Mouse (Mus musculus) limb, embryonic 14.5 days (tissue): Measurements from ENCODE around the gene Pcgf5. TPM values are rescaled to one million over a fixed set of nuclear protein-coding genes. Genes with fewer than 3 reads are reported as not detected.

Experiments used
- ATAC-seq: fragments of 200-750 bp; cut with Nextera tagmentation; 2 replicates; pipeline ENCODE4 v1.8.0; 2017; ENCODE audit warnings: low read depth, moderate number of reproducible peaks, moderate TSS enrichment; ENCODE audit not compliant: low FRiP score
- DNase-seq: peaks from one replicate; pipeline ENCODE4 v3.0.0-alpha.2; 2015; ENCODE audit warnings: low spot score
- H3K27ac ChIP-seq: fragments of 300-500 bp; sonication (generic); replicated peaks from 2 replicates; pipeline ENCODE4 v1.5.1; 2014; ENCODE audit warnings: low read depth, mild to moderate bottlenecking, low read length, moderate library complexity, mixed read lengths
- H3K27me3 ChIP-seq: fragments of 300-500 bp; sonication (generic); 2 replicates; pipeline ENCODE4 v1.6.1; 2014; ENCODE audit warnings: low read length, mixed read lengths; ENCODE audit not compliant: control insufficient read depth, insufficient read depth
- H3K36me3 ChIP-seq: fragments of 300-500 bp; sonication (generic); 2 replicates; pipeline ENCODE4 v1.6.1; 2014; ENCODE audit warnings: mild to moderate bottlenecking, low read length, moderate library complexity, mixed read lengths; ENCODE audit not compliant: control insufficient read depth, insufficient read depth
- H3K4me1 ChIP-seq: fragments of 300-500 bp; sonication (generic); 2 replicates; pipeline ENCODE4 v1.6.1; 2014; ENCODE audit warnings: antibody characterized with exemption, low read length, mixed read lengths; ENCODE audit not compliant: control insufficient read depth, insufficient read depth
- H3K4me2 ChIP-seq: fragments of 300-500 bp; sonication (generic); replicated peaks from 2 replicates; pipeline ENCODE4 v1.6.1; 2014; ENCODE audit warnings: low read depth, mild to moderate bottlenecking, low read length, moderate library complexity; ENCODE audit not compliant: severe bottlenecking
- H3K4me3 ChIP-seq: fragments of 300-500 bp; sonication (generic); replicated peaks from 2 replicates; pipeline ENCODE4 v1.5.1; 2014; ENCODE audit warnings: low read length
- H3K9ac ChIP-seq: fragments of 300-500 bp; sonication (generic); 2 replicates; pipeline ENCODE4 v1.6.1; 2014; ENCODE audit warnings: mild to moderate bottlenecking, low read depth, low read length, moderate library complexity; ENCODE audit not compliant: severe bottlenecking
- H3K9me3 ChIP-seq: fragments of 300-500 bp; sonication (generic); 2 replicates; pipeline ENCODE4 v1.6.1; 2016; ENCODE audit warnings: low read length; ENCODE audit not compliant: control insufficient read depth
- POLR2A ChIP-seq: fragments of 200-500 bp; IDR thresholded peaks from 2 replicates; pipeline ENCODE4 v1.8.0; 2012; ENCODE audit warnings: inconsistent platforms, mild to moderate bottlenecking, moderate library complexity, borderline replicate concordance; ENCODE audit not compliant: insufficient read depth, insufficient read length; ENCODE audit errors: extremely low read depth
- WGBS: fragments of 180-500 bp; shearing (Covaris S2); extraction: QIAGEN DNeasy Blood & Tissue Kit; methylation state at CpG from one replicate; pipeline ENCODE4 v1.1.7; 2014; 5-methylcytosine and 5-hydroxymethylcytosine counted together
- polyA plus RNA-seq, 2 experiments: library from polyadenylated mRNA; depleted of rRNA in 1 of 2; stranded (reverse) in 1 of 2; unstranded in 1 of 2; fragments of >200 nt; fragmentation: Nextera tagmentation in 1 of 2; extraction: Ambion mirVana in 1 of 2; gene quantifications; 2 replicates each; pipeline versions ENCODE4 v1.2.1 to v1.2.3; 2012 to 2014

Gene Pcgf5
- polyA plus RNA-seq (2012; rRNA removed) (2.4 and 3.6 TPM in 2 replicates), polyA plus RNA-seq (2014; fragmentation: Nextera tagmentation; extraction: Ambion mirVana) (6.0 and 6.3 TPM in 2 replicates)

- DNase-seq (peak; percentile 24), ATAC-seq (peak; percentile 69)
- Histone ChIP-seq H3K4me1 (no peaks in the 10 kb centered on the region), H3K4me3 (peak within 1 kb of the TSS; percentile 70), H3K36me3 (no peaks in the 10 kb centered on the region), H3K9me3 (no peaks in the 10 kb centered on the region), H3K27me3 (peaks cover 29% of the 10 kb centered on the region), H3K9ac (peak within 1 kb of the TSS; percentile 62), H3K4me2 (peak within 1 kb of the TSS; percentile 99), H3K27ac (no peak within 1 kb of the TSS)
- no peak for TF ChIP-seq POLR2A
- WGBS, result 5% methylated on average over 38 of the region's 92 CpGs
These were observed at the start of gene Pcgf5 for GRCm38 (mm10) chr19:36348161-36348800. Pcgf5 (plus strand) TSS chr19:36348309.

DNA sequence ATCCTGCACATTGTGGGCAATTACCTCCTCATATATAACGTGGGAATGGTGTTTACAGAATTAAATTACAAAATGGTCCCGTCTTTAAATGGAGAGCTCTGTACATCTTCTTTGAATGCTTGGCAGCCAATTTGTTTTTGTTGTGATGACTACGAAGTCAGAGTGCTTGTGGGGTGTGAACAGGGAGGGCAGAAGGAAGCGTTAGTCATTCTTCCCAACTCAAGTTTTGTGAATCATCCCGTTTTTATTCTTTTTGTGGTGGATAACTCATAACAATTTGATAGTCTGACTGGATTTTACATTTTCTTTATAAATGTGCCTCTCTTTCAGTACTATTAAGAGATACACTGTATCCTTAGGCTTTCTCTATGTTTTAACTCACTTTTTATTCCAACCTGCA, 42.6 kb upstream of the Pcgf5 start:
- WGBS, result 66% methylated on average over 5 of the region's 5 CpGs
- Histone ChIP-seq H3K9ac (no peak overlapping the region), H3K9me3 (no peaks in the 10 kb centered on the region), H3K4me1 (no peaks in the 10 kb centered on the region), H3K4me2 (no peak overlapping the region), H3K4me3 (no peak overlapping the region), H3K27me3 (no peaks in the 10 kb centered on the region), H3K27ac (no peak overlapping the region), H3K36me3 (no peaks in the 10 kb centered on the region)
- ATAC-seq, result no peak
- no peak for TF ChIP-seq POLR2A
- no peak for DNase-seq

- no peak for ATAC-seq
- Histone ChIP-seq H3K36me3 (no peaks in the 10 kb centered on the region), H3K4me1 (no peaks in the 10 kb centered on the region), H3K9ac (no peak overlapping the region), H3K27me3 (no peaks in the 10 kb centered on the region), H3K4me3 (no peak overlapping the region), H3K4me2 (no peak overlapping the region), H3K27ac (no peak overlapping the region), H3K9me3 (no peaks in the 10 kb centered on the region)
- TF ChIP-seq POLR2A, result no peak
- no peak for DNase-seq
- WGBS, result 87% methylated on average over 5 of the region's 5 CpGs
These were observed 34.1 kb upstream of the Pcgf5 start for GRCm38 (mm10) chr19:36314010-36314409.

DNA sequence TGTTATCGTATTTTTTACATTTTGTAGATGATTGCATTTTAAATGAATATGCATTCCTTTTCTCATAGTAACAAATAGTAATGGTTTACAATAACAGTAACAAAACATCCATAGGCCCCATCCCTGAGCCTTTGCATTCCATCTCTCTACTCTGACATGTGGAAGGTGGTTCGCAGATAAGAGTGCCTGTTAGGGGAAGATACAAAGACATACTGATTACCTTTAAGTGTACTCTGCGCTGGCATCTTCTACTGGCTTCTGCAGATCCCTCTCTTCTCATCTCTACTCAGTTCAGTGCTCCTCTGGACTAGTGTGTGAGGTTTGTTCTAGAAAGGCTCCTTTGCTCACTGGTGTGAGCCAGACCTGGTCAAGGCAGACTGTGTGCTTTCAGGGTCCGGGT, 28.4 kb upstream of the Pcgf5 start:
- Histone ChIP-seq H3K4me3 (no peak overlapping the region), H3K4me1 (no peaks in the 10 kb centered on the region), H3K9me3 (no peaks in the 10 kb centered on the region), H3K36me3 (no peaks in the 10 kb centered on the region), H3K27ac (no peak overlapping the region), H3K4me2 (no peak overlapping the region), H3K9ac (no peak overlapping the region), H3K27me3 (no peaks in the 10 kb centered on the region)
- ATAC-seq (no peak), DNase-seq (no peak)
- TF ChIP-seq POLR2A, result no peak
- WGBS, result 78% methylated on average over 4 of the region's 4 CpGs

GRCm38 (mm10) chr19:36321066-36321465, 27.0 kb upstream of the Pcgf5 start:
- DNase-seq (no peak), ATAC-seq (no peak)
- Histone ChIP-seq H3K9me3 (no peaks in the 10 kb centered on the region), H3K36me3 (no peaks in the 10 kb centered on the region), H3K27me3 (no peaks in the 10 kb centered on the region), H3K9ac (no peak overlapping the region), H3K4me1 (no peaks in the 10 kb centered on the region), H3K27ac (no peak overlapping the region), H3K4me3 (no peak overlapping the region), H3K4me2 (no peak overlapping the region)
- 94% methylated on average over 3 of the region's 3 CpGs for WGBS
- no peak for TF ChIP-seq POLR2A

DNA sequence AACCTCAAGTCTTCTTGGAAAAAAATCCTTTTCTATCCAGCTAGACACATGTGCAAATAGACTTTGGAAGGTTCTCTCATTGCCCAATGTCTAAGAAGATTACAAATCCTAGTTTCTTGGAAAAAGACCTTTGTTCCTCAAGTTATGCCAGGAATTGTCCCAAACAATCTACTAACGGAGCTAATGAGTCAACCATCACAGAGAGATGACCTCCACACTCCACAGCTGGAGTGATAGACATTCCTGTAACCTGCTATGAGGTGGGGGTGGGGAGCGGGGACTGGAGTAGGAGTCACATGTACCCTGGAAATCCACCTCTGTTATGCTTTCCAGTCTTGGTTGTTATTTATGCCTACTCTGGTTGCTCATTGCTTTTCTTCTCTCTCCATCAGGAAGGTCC, 24.8 kb upstream of the Pcgf5 start:
- Histone ChIP-seq H3K27ac (no peak overlapping the region), H3K4me2 (no peak overlapping the region), H3K9me3 (no peaks in the 10 kb centered on the region), H3K4me3 (no peak overlapping the region), H3K4me1 (no peaks in the 10 kb centered on the region), H3K27me3 (no peaks in the 10 kb centered on the region), H3K9ac (no peak overlapping the region), H3K36me3 (no peaks in the 10 kb centered on the region)
- WGBS, result 72% methylated on average over 2 of the region's 2 CpGs
- no peak for ATAC-seq
- TF ChIP-seq POLR2A, result no peak
- DNase-seq, result no peak
